Mouse (Mus musculus) ES-E14 (cell line): ENCODE data around the gene Fcgr1.

Experiments
- CHD2 ChIP-seq: IDR thresholded peaks from 2 replicates; pipeline ENCODE4 v1.6.1; 2014; ENCODE audit warnings: mild to moderate bottlenecking, low read depth, low read length, inconsistent platforms
- HCFC1 ChIP-seq: IDR thresholded peaks from 2 replicates; pipeline ENCODE4 v1.6.1; 2012; ENCODE audit warnings: low read length, inconsistent platforms, borderline replicate concordance; ENCODE audit not compliant: insufficient read depth
- MAFK ChIP-seq: IDR thresholded peaks from 2 replicates; pipeline ENCODE4 v1.6.1; 2014; ENCODE audit warnings: mild to moderate bottlenecking, low read depth, low read length, inconsistent platforms; ENCODE audit not compliant: insufficient read depth
- ZC3H11A ChIP-seq: IDR thresholded peaks from 2 replicates; pipeline ENCODE4 v1.6.1; 2012; ENCODE audit warnings: low read depth, mild to moderate bottlenecking, inconsistent platforms, low read length, borderline replicate concordance
- ZNF384 ChIP-seq: IDR thresholded peaks from 2 replicates; pipeline ENCODE4 v1.6.1; 2012; ENCODE audit warnings: low read depth, low read length, inconsistent platforms

DNA sequence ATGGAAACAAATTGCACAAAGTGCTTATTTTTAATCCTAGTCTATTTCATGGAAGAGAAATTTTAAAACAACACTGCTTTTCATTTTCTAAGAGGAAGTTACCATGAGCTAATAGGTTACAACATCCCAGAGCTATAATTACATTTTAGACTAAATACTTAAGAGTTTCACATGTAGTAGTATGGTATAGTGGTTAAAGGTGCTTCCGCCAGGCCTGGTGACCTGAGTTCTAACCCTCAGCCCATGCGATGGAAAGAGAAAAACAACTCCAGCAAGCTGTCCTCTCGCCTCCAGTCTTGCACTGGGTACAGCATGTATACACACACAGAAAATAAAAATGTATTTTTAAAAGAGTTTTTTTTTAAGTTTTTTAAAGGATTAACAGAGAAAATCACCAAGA, 42.0 kb downstream of the Fcgr1 start:
- TF ChIP-seq HCFC1 = no peak
- no peak for TF ChIP-seq ZNF384
- TF ChIP-seq ZC3H11A = no peak
- TF ChIP-seq CHD2 = no peak
- TF ChIP-seq MAFK = no peak
